Mouse (Mus musculus): ENCODE measurements around the gene Acp4. TPM values are rescaled to one million over a fixed set of nuclear protein-coding genes. Genes with fewer than 3 reads are reported as not detected.
"Not testable (repeated sequence)": the region's sequence is repeated elsewhere in the genome, so short reads cannot be mapped to it uniquely, and the experiment has no call there.

Gene Acp4
- total and polyA plus RNA-seq, 3 experiments = 0.57 TPM; not detected in 2

GRCm38 (mm10) chr7:44253023-44253616, 4.1 kb downstream of the Acp4 start (continued):
- TF ChIP-seq ZKSCAN1 (IDR thresholded peaks at IDR 0.05; ENCODE audit: borderline replicate concordance, low read depth, low read length) = no peak

- dilution Hi-C loops (cut with MboI; ENCODE audit: extremely low pct_ligation_motif_present, extremely low pct_unique_long_range_greater_than_20kb, low sequenced_read_pairs); H3K27ac ChIP-seq (ENCODE audit: insufficient read depth, low read depth); H3K9ac ChIP-seq (ENCODE audit: insufficient read depth, low read depth); DNase-seq (ENCODE audit: extremely low read depth); H3K27me3 ChIP-seq (replicated peaks); in situ Hi-C loops (cut with MboI; ENCODE audit: low pct_ligation_motif_present, low pct_unique_long_range_greater_than_20kb, low sequenced_read_pairs); H3K4me3 ChIP-seq (replicated peaks in 1 of 3; ENCODE audit: low read depth in 2 of 3, low read length in 2 of 3, poor library complexity in 1 of 3); H3K9me3 ChIP-seq (replicated peaks; ENCODE audit: low read length); H3K4me2 ChIP-seq (ENCODE audit: insufficient read depth, low read depth, poor library complexity, severe bottlenecking): not testable (repeated sequence)
- peaks cover 36 to 54% of the 10 kb centered on the region in 2 experiments for H3K36me3 ChIP-seq (replicated peaks in 1 of 2; ENCODE audit: control insufficient read depth in 1 of 2, insufficient read depth in 1 of 2, low read length in 1 of 2)
- H3K4me1 ChIP-seq (ENCODE audit: control insufficient read depth in 1 of 2, insufficient read depth in 2 of 2) = peaks cover 15 to 70% of the 10 kb centered on the region in 2 experiments
- H3K79me2 ChIP-seq (replicated peaks; ENCODE audit: control insufficient read depth, extremely low read depth, insufficient read depth, poor library complexity, severe bottlenecking) = peaks cover 14% of the 10 kb centered on the region
Observed at GRCm38 (mm10) chr7:44250732-44251275, 6.4 kb downstream of the Acp4 start.

- no peak overlapping the region for H3K4me3 ChIP-seq (replicated peaks in 1 of 3; ENCODE audit: low read depth in 2 of 3, low read length in 2 of 3, poor library complexity in 1 of 3)
- peaks cover 18% of the 10 kb centered on the region for H3K79me2 ChIP-seq (replicated peaks; ENCODE audit: control insufficient read depth, extremely low read depth, insufficient read depth, poor library complexity, severe bottlenecking)
- H3K9me3 ChIP-seq (replicated peaks; ENCODE audit: low read length) = no peaks in the 10 kb centered on the region
- H3K4me2 ChIP-seq (ENCODE audit: insufficient read depth, low read depth, poor library complexity, severe bottlenecking) = no peak overlapping the region
- no peaks in the 10 kb centered on the region for H3K27me3 ChIP-seq (replicated peaks)
- dilution Hi-C loops (cut with MboI; ENCODE audit: extremely low pct_ligation_motif_present, extremely low pct_unique_long_range_greater_than_20kb, low sequenced_read_pairs) = no loop called here
- no peak overlapping the region for H3K27ac ChIP-seq (ENCODE audit: insufficient read depth, low read depth)
- TF ChIP-seq JUN (IDR thresholded peaks at IDR 0.05; ENCODE audit: insufficient read depth, low read depth, low read length) (no peak), UBTF (IDR thresholded peaks at IDR 0.05; ENCODE audit: low read depth, low read length) (no peak), ZKSCAN1 (IDR thresholded peaks at IDR 0.05; ENCODE audit: borderline replicate concordance, low read depth, low read length) (no peak), POLR2AphosphoS2 (IDR thresholded peaks at IDR 0.05; ENCODE audit: low read depth, low read length) (no peak), SMC3 (IDR thresholded peaks at IDR 0.05; ENCODE audit: low read depth, low read length) (no peak), USF1 (IDR thresholded peaks at IDR 0.05; ENCODE audit: low read depth, low read length) (no peak), BHLHE40 (IDR thresholded peaks at IDR 0.05; ENCODE audit: low read depth, low read length) (no peak), USF2 (conservative IDR thresholded peaks at IDR 0.05; ENCODE audit: low read depth, low read length) (no peak)
- in situ Hi-C loops (cut with MboI; ENCODE audit: low pct_ligation_motif_present, low pct_unique_long_range_greater_than_20kb, low sequenced_read_pairs) = no loop called here
- H3K36me3 ChIP-seq (replicated peaks in 1 of 2; ENCODE audit: control insufficient read depth in 1 of 2, insufficient read depth in 1 of 2, low read length in 1 of 2) = peaks cover 36 to 54% of the 10 kb centered on the region in 2 experiments
- peaks cover 12 to 61% of the 10 kb centered on the region in 2 experiments for H3K4me1 ChIP-seq (ENCODE audit: control insufficient read depth in 1 of 2, insufficient read depth in 2 of 2)
- no peak overlapping the region for H3K9ac ChIP-seq (ENCODE audit: insufficient read depth, low read depth)
- DNase-seq (ENCODE audit: extremely low read depth) = no peak
Observed at GRCm38 (mm10) chr7:44249248-44249647, 7.9 kb downstream of the Acp4 start.

GRCm38 (mm10) chr7:44247971-44248370, 9.2 kb downstream of the Acp4 start:
- Histone ChIP-seq H3K27ac (ENCODE audit: insufficient read depth, low read depth) (no peak overlapping the region), H3K4me2 (ENCODE audit: insufficient read depth, low read depth, poor library complexity, severe bottlenecking) (peak overlapping the region; percentile 79), H3K9me3 (replicated peaks; ENCODE audit: low read length) (no peaks in the 10 kb centered on the region), H3K27me3 (replicated peaks) (no peaks in the 10 kb centered on the region), H3K36me3 (replicated peaks in 1 of 2; ENCODE audit: control insufficient read depth in 1 of 2, insufficient read depth in 1 of 2, low read length in 1 of 2) (peaks cover 33 to 44% of the 10 kb centered on the region in 2 experiments), H3K79me2 (replicated peaks; ENCODE audit: control insufficient read depth, extremely low read depth, insufficient read depth, poor library complexity, severe bottlenecking) (peaks cover 18% of the 10 kb centered on the region), H3K4me1 (ENCODE audit: control insufficient read depth in 1 of 2, insufficient read depth in 2 of 2) (peaks cover 8 to 48% of the 10 kb centered on the region in 2 experiments), H3K9ac (ENCODE audit: insufficient read depth, low read depth) (peak overlapping the region; percentile 79; the same call in 1 of the 2 replicates), H3K4me3 (replicated peaks in 1 of 3; ENCODE audit: low read depth in 2 of 3, low read length in 2 of 3, poor library complexity in 1 of 3) (peak overlapping the region in 2 of 3 experiments; percentile 11 to 99)
- TF ChIP-seq MAZ (IDR thresholded peaks at IDR 0.05; ENCODE audit: low read depth, low read length) (no peak), NELFE (IDR thresholded peaks at IDR 0.05; ENCODE audit: low read depth, low read length) (no peak), POLR2A (IDR thresholded peaks at IDR 0.05; ENCODE audit: low read depth, low read length) (no peak), SIN3A (IDR thresholded peaks at IDR 0.05; ENCODE audit: low read length) (no peak), ELF1 (IDR thresholded peaks at IDR 0.05; ENCODE audit: low read depth, low read length) (no peak), MYC (IDR thresholded peaks at IDR 0.05; ENCODE audit: low read depth, low read length) (no peak), CHD2 (IDR thresholded peaks at IDR 0.05; ENCODE audit: low read length) (no peak), ZKSCAN1 (IDR thresholded peaks at IDR 0.05; ENCODE audit: borderline replicate concordance, low read depth, low read length) (no peak), JUN (IDR thresholded peaks at IDR 0.05; ENCODE audit: insufficient read depth, low read depth, low read length) (no peak), MAX (IDR thresholded peaks at IDR 0.05; ENCODE audit: low read length) (no peak), CHD1 (IDR thresholded peaks at IDR 0.05; ENCODE audit: low read depth, low read length) (no peak)
- in situ Hi-C loops (cut with MboI; ENCODE audit: low pct_ligation_motif_present, low pct_unique_long_range_greater_than_20kb, low sequenced_read_pairs) = no loop called here
- DNase-seq (ENCODE audit: extremely low read depth) = no peak
- dilution Hi-C loops (cut with MboI; ENCODE audit: extremely low pct_ligation_motif_present, extremely low pct_unique_long_range_greater_than_20kb, low sequenced_read_pairs) = no loop called here
